Mouse (Mus musculus) left cerebral cortex, adult 2 months (tissue): ENCODE data around the gene Mccc2. TPM values are rescaled to one million over a fixed set of nuclear protein-coding genes. Genes with fewer than 3 reads are reported as not detected.

Experiments used
- DNase-seq, 2 experiments: peaks; one replicate each; pipeline ENCODE4 v3.0.0; 2021 to 2022; ENCODE audit warnings: low spot score in 2 of 2, mixed read lengths in 1 of 2; ENCODE audit errors: extremely low spot score in 1 of 2
- H3K27ac ChIP-seq: fragments of 200-600 bp; 2 replicates; pipeline ENCODE4 v1.8.1; 2022
- H3K4me3 ChIP-seq: fragments of 200-600 bp; 2 replicates; pipeline ENCODE4 v1.8.1; 2022
- CTCF ChIP-seq: fragments of 200-600 bp; IDR thresholded peaks from 2 replicates; pipeline ENCODE4 v1.8.1; 2022; ENCODE audit warnings: antibody characterized with exemption, mild to moderate bottlenecking, moderate library complexity
- intact Hi-C: fragments of 180-260 bp; cut with DNase I; formaldehyde crosslinking; loops from one replicate; pipeline ENCODE4 v1.15.1; 2025
- total RNA-seq, 2 experiments: library from RNA; stranded (reverse); gene quantifications; 2 replicates each; pipeline ENCODE4 v1.2.3; 2021

The Mccc2 gene
- total RNA-seq, 2 experiments from 2014 or later = 22.9 to 26.9 TPM

DNA sequence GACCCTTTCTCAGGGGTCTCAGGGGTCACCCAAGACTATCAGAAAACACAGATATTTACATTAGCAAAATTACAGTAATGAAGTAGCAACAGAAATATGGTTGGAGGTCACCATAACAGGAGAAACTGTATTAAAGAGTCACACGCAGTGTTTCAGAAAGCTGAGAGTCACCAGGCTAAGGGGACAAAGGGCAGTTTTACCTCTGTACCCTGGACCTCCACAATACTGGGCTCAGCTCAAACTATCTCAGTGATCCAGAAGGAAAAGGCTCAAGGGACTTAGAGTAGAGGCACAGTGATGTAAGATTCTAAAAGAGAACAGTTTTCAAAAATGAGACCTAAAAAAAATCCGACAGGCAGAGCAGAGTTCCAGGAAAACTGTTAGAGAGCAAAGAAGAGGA is 36.0 kb downstream of the Mccc2 start:
- TF ChIP-seq CTCF = no peak
- Histone ChIP-seq H3K27ac (no peak overlapping the region), H3K4me3 (no peak overlapping the region)
- no peak for DNase-seq
- intact Hi-C loops = no loop called here

DNA sequence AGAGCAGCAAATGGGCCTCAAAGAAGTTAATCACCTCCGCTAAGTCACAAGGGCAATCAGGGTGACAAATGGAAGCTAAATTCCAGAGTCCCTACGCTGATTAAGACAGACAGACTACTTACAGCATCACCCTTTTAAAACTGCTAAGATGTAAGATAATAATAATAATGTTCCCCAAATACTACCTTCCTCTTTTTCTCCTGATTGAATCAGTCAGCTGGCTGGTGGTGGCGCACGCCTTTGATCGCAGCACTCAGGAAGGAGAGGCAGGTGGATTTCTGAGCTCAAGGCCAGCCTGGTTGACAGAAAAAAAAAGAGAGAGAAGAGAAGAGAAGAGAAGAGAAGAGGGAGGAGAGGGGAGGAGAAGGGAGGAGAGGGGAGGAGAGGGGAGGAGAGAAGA is 45.4 kb downstream of the Mccc2 start:
- H3K27ac ChIP-seq = no peak overlapping the region
- intact Hi-C loops = no loop called here

DNA sequence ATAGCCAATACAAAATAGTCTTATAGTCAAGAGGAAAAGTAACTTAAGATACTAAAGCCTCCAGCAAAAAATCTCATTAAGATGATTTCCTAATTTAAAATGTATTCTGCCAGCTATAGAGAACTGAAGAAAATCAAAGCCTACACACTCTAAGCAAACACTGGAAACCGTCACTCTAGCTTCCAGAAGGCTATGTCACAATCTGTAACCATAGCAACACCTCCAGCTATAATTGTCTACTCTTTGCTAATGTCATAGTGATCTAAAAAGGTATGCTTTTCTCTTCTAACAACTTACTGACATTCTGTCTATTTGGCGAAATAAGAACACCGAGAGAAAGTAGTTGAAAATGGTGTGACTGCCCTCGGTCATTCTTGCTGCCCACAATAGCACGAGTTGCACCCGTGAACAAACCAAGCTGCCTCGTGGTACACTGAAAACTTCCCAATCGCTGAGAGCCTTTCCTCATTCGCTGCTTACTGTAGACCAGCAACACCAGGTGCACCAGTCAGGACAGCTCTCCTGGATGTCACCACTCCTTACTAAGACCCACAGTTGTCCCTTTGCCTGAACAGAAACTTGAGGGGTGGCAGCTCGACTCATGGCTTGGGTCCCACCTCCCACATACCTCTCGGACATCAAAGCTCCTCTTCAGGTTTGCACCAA is 48.3 kb downstream of the Mccc2 start:
- intact Hi-C loops = no loop called here
- TF ChIP-seq CTCF = no peak
- H3K27ac ChIP-seq = peak overlapping the region; percentile 63
- H3K4me3 ChIP-seq = no peak overlapping the region
- DNase-seq = no peak

More for the DNA sequence above, 45.4 kb downstream of the Mccc2 start:
- DNase-seq = no peak
- H3K4me3 ChIP-seq = no peak overlapping the region
- no peak for TF ChIP-seq CTCF

DNA sequence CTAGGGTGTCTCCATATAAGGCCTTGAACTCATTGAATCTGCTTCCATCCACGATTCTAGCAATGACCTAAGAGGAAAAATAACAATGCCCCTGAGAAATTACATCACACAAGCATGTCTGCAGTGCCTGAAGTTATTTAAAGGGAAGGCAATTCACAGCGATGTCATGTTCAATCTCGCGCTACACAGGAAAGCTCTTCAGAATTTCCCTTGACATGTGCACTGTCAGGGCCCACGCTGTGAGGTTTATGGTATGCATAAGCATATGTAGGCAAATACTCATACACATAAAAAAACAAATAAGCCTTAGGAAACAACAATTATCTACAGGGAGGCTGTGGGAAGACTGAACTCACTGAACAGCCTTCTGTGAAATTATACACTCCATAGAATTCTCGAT is 51.6 kb downstream of the Mccc2 start:
- intact Hi-C loops = no loop called here
- no peak overlapping the region for H3K4me3 ChIP-seq
- no peak overlapping the region for H3K27ac ChIP-seq
- no peak for DNase-seq
- no peak for TF ChIP-seq CTCF

DNA sequence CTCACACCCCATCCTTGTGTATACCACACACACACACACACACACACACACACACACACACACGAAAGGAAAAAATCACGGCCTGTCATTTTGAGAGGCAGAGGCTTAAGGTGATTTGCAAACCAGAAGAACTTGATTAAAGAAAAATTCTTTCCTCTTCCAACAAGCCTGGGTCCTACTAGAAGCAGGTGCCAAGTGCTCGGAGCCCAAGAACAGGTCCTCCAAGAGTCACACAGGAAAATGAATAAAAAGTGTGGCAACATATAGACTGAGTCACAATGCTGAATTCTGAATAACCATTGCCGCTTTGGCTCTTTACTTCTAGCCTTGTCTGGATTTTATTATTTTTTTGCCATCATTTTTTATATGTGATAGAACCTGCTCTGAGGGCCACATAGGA is 53.8 kb downstream of the Mccc2 start:
- no peak for TF ChIP-seq CTCF
- intact Hi-C loops = no loop called here
- DNase-seq = no peak
- Histone ChIP-seq H3K4me3 (no peak overlapping the region), H3K27ac (no peak overlapping the region)

DNA sequence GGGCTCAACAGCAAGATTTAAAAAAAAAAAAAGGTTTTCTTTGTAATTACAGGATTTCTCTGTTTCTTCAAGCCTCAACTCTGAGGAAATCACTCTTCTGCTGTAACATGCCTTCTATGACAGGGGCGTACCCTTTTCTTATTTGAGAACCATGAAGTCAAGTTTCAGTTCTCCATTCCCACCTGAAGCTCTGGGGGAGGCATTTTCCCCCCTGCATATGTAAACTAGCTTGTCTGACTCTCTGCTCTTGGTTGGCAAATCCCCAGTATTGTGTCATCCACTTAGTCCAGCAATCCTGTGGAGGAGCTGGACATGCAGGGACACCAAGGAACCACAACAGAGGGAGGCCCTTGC is 59.9 kb downstream of the Mccc2 start:
- intact Hi-C loops = loop anchor here (2.0 kb wide), 1 partner anchor 97 kb away; no protein-coding TSS in a partner anchor
- no peak for TF ChIP-seq CTCF
- DNase-seq = no peak
- Histone ChIP-seq H3K4me3 (no peak overlapping the region), H3K27ac (no peak overlapping the region)

DNA sequence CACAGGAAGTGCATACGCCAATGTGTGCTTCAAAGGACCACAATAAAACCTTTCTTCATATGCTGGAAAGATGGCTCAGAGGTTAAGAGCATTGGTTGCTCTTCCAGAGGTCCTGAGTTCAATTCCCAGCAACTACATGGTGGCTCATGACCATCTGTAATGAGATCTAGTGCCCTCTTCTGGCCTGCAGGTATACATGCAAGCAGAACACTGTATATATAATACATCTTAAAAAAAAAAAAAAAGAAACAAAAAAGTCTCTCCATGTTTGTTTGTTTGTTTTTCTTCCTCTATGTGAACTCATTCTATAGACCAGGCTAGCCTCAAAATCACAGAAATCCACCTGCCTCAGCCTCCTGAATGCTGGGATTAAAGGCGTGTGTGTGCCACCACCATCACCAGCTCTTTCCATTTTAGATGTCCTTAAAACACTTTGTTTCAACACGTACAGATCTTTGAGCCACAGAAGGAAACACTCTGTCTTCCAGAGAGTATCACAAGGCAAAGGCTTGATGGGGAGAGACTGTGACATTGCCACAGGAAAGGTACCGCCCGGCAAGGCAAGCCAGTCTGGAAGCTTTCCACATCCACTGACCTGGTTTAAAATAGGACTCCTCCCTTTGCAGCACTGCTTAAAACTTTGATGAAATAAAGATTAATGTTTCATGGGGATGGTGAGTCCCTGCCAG is 60.4 kb downstream of the Mccc2 start:
- Histone ChIP-seq H3K4me3 (no peak overlapping the region), H3K27ac (no peak overlapping the region)
- intact Hi-C loops = loop anchor here (2.0 kb wide), 1 partner anchor 96 kb away; no protein-coding TSS in a partner anchor
- TF ChIP-seq CTCF = peak; percentile 43
- no peak for DNase-seq

DNA sequence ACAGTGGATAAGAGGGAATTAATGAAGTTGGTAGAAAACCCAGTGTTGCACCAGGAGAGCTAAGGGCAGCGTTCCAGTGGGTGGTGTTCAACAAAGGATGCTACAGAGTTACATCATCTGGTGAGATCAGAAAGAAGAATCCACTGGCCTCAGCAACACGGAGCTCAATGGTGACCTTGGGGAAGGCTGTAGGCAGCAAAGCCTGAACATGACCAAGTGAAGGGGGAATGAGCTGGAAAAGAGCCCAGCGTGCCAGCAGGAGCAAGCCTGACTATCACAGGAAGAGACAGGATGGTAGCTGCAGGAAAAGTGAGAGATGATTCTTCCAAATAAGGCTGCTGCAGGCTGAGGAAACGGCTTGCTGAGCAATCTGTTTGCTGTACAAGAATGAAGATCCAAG is 68.0 kb downstream of the Mccc2 start:
- H3K4me3 ChIP-seq = no peak overlapping the region
- intact Hi-C loops = no loop called here
- no peak for DNase-seq

DNA sequence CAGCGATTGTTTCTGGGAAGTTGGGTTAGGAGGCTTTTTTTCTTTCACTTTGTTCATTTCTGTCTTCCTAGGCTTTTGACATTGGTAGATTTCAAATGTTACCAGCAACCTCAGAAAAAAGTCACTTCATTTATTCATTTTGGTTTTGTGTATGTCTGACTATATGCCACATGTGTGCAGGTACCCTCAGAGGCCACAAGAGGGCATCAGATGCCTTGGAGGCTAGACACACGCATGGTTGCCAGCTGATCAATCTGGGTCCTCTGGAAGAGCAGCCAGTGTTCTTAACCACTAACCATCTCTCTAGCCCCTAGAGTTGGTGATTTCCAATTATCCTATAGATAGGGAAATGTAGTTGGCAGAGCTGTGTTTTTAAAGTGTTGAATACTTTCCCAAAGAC is 71.9 kb downstream of the Mccc2 start:
- DNase-seq = no peak
- peak; percentile 10 for TF ChIP-seq CTCF
- intact Hi-C loops = no loop called here
- H3K4me3 ChIP-seq = no peak overlapping the region
- H3K27ac ChIP-seq = no peak overlapping the region

More for the DNA sequence above, 68.0 kb downstream of the Mccc2 start:
- H3K27ac ChIP-seq = no peak overlapping the region
- no peak for TF ChIP-seq CTCF

DNA sequence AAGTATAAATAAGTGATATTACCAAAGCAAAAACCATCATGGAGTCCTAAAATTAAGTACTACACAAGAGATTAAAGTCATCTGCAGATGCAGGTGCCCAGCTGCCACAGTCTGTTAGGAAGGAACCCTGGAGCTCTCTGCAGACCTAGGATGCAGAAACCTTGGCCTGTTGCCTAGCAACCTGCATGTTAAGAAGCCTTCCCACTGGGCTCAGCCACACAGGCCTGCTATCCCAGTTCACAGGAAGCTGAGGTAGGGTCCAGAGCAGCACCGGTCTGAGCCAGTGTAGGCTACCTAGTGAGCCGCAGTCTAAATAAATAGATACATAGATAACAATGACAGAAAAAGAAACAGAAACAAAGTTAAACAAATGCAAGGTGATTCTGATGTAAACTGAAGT is 74.8 kb downstream of the Mccc2 start:
- no peak for TF ChIP-seq CTCF
- H3K27ac ChIP-seq = peak overlapping the region; percentile 24; the same call in 1 of the 2 replicates
- peak in 1 of 2 experiments; percentile 31 for DNase-seq
- intact Hi-C loops = no loop called here
- H3K4me3 ChIP-seq = no peak overlapping the region

DNA sequence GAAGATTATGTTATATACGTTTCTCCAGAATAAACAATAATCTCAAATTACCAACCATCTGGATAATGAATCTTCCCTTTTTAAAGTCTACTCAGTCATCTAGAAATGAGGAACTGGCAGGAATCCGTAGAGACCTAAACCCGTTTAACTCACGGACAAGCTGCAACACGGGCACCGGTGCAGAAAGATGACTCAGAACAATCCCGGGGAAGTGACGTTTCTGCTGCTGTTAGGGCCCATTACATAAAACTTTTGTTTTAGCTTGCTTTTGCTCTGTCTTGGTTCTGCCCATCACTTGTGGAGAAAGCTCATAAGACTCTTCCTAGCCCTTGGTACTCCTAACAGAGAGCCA is 76.1 kb downstream of the Mccc2 start:
- no peak for TF ChIP-seq CTCF
- no peak overlapping the region for H3K4me3 ChIP-seq
- DNase-seq = no peak
- no peak overlapping the region for H3K27ac ChIP-seq
- intact Hi-C loops = no loop called here

DNA sequence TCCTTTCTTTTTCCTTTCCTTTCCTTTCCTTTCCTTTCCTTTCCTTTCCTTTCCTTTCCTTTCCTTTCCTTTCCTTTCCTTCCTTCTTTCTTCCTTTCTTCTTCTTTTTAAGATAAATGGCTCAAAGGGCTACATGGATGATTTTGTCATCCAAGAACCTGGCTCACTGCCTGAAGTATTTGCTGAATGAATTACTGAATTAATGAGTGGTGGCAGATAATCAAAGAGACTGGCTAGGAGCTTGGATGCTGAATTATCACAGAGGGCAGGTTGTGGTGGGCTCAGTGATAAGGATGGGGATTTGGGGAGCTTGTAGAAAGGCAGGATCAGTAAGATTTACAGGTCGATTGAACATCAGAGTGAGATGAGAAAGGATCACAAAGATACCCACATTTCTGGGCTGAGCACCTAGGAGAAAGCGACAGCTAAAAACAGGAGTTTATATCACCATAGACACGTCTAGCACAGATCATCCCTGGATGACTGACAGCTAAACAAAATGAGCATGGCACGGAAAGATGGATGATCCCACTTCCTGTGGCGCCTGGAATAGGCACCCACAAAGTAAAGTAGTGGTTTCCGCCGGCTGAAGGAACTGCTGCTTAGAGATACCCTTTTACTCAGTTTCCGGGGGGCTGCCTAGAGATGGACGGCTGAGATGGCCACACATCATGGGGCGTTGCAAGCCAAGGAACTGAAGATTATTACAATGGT is 76.7 kb downstream of the Mccc2 start:
- intact Hi-C loops = no loop called here
- no peak overlapping the region for H3K27ac ChIP-seq
- no peak for TF ChIP-seq CTCF
- H3K4me3 ChIP-seq = no peak overlapping the region
- DNase-seq = no peak
